Mouse (Mus musculus): ENCODE results near the gene Cgn.
"Not testable (repeated sequence)": the region's sequence is repeated elsewhere in the genome, so short reads cannot be mapped to it uniquely, and the experiment has no call there.

- not testable (repeated sequence) for TF ChIP-seq CTCF (IDR thresholded peaks at IDR 0.05; ENCODE audit: low read depth); EP300 (optimal IDR thresholded peaks at IDR 0.05)
These were observed 27.9 kb downstream of the Cgn start for GRCm38 (mm10) chr3:94758427-94758826.
